12 mouse cellular contexts compared by ENCODE assay signal in genomic region chr14:31228234-31228633, GRCm38 (mm10). TPM values are rescaled to one million over a fixed set of nuclear protein-coding genes. Genes with fewer than 3 reads are reported as not detected.
DNase-seq lines count a peak whose midpoint lies in the region; TF ChIP-seq lines count a peak whose summit lies in the region.
"Had no signal": no experiment of that assay in that cellular context is flagged by ENCODE, and none has a peak within 500 bp of the region (broad histone marks: within the 10 kb centered on the region; RNA-seq: fewer than 3 reads in every experiment).

No protein-coding gene starts in this region.

- no peaks in the 10 kb centered on the region for H3K36me3 ChIP-seq in heart, adult 2 months (ENCODE audit: control insufficient read depth, insufficient read depth, low read length)
- H3K36me3 ChIP-seq: embryonic facial prominence, embryonic 15.5 days had no signal

- intact Hi-C loops in heart, adult 2 months (cut with DNase I), result no loop called here
- intact Hi-C loops in heart, postnatal 10 days (cut with DNase I), result no loop called here

- TF ChIP-seq POLR2A in heart, adult 2 months (IDR thresholded peaks at IDR 0.05; ENCODE audit: insufficient read depth, low read depth, low read length), result no peak
- peak; percentile 32; the same call in 1 of the 2 replicates for TF ChIP-seq POLR2A in lung, adult 2 months (IDR thresholded peaks at IDR 0.05; ENCODE audit: borderline replicate concordance, extremely low read depth, low read depth, low read length)

- peak; percentile 35 to 57 for DNase-seq in heart, adult 2 months
- no peak for DNase-seq in heart, postnatal 10 days
- peak; percentile 38 for DNase-seq in testis, postnatal 10 days (ENCODE audit: low spot score)
- DNase-seq in testis, postnatal 14 days (ENCODE audit: low spot score), result no peak
- DNase-seq in lung, adult 2 months, result no peak
- no peak for DNase-seq in layer of hippocampus, adult 18-20 months (ENCODE audit: low spot score in 2 of 2)
- DNase-seq in left cerebral cortex, adult 18-20 months (ENCODE audit: low spot score in 2 of 2), result no peak
- no peak for DNase-seq in left cerebral cortex, adult 11 months (ENCODE audit: low spot score)
- DNase-seq: cerebellum, adult 9-10 months; thymus, adult 2 months had no signal

- H3K4me3 ChIP-seq in heart, adult 2 months, result no peak overlapping the region
- no peak overlapping the region for H3K4me3 ChIP-seq in lung, adult 2 months (replicated peaks; ENCODE audit: extremely low read depth, low read depth, low read length)
- H3K4me3 ChIP-seq: embryonic facial prominence, embryonic 15.5 days had no signal

- peak overlapping the region; percentile 57 for H3K27ac ChIP-seq in heart, adult 2 months
- H3K27ac ChIP-seq: hindbrain, postnatal 0 days had no signal

- no peak for TF ChIP-seq CTCF in heart, adult 2 months (IDR thresholded peaks at IDR 0.05)
- no peak for TF ChIP-seq CTCF in lung, adult 2 months (IDR thresholded peaks at IDR 0.05; ENCODE audit: insufficient read depth, low read length)

- no peaks in the 10 kb centered on the region for H3K27me3 ChIP-seq in heart, adult 2 months (ENCODE audit: control insufficient read depth, insufficient read depth, low read length)
- H3K27me3 ChIP-seq: embryonic facial prominence, embryonic 15.5 days had no signal

- 37% methylated on average over 6 of the region's 6 CpGs for WGBS in heart, adult 2 months
- WGBS in lung, adult 2 months, result 37% methylated on average over 6 of the region's 6 CpGs

- H3K9ac ChIP-seq in heart, adult 2 months (ENCODE audit: low read depth, low read length), result no peak overlapping the region
- H3K9ac ChIP-seq: embryonic facial prominence, embryonic 15.5 days had no signal

- no peaks in the 10 kb centered on the region for H3K79me2 ChIP-seq in heart, adult 2 months (replicated peaks; ENCODE audit: control insufficient read depth, insufficient read depth, low read length)

- TF ChIP-seq EP300 in heart, adult 2 months (IDR thresholded peaks at IDR 0.05; ENCODE audit: insufficient read depth, low read depth, low read length), result 0 out of 2 replicates have a peak, but pooled peaks have one; percentile 28

- peaks cover 19% of the 10 kb centered on the region for H3K4me1 ChIP-seq in heart, adult 2 months (ENCODE audit: control insufficient read depth, insufficient read depth, low read length)
- H3K4me1 ChIP-seq in lung, adult 2 months (ENCODE audit: control insufficient read depth, insufficient read depth, low read length), result peaks cover 32% of the 10 kb centered on the region

RNA-seq across cellular contexts. Expression of gene Sema3g, which starts 10.6 kb away (rescaled TPM):
- total RNA-seq in heart, adult 2 months (2021), result 10 to 100 TPM; 15.0 to 15.1 TPM
- polyA plus RNA-seq in heart, adult 2 months (2012; rRNA removed), result 6.1 and 8.0 TPM in 2 replicates
- 10 to 100 TPM; 15.1 to 16.9 TPM for total RNA-seq in heart, postnatal 10 days (2021)
- polyA plus RNA-seq in lung, adult 2 months (2012; rRNA removed), result 95.9 and 109 TPM in 2 replicates
- total RNA-seq in layer of hippocampus, adult 18-20 months (2021), result 1 to 10 TPM; 5.2 to 5.7 TPM
- total RNA-seq in left cerebral cortex, adult 18-20 months (2021), result 1 to 10 TPM; 4.7 to 5.3 TPM

RNA-seq across cellular contexts. Expression of gene Nisch, which starts 11.5 kb away (rescaled TPM):
- total RNA-seq in heart, adult 2 months (2021), result 100 to 1,000 TPM; 123 to 129 TPM
- polyA plus RNA-seq in heart, adult 2 months (2012; rRNA removed), result 187 and 223 TPM in 2 replicates
- 100 to 1,000 TPM; 234 to 236 TPM for total RNA-seq in heart, postnatal 10 days (2021)
- 412 and 458 TPM in 2 replicates for polyA plus RNA-seq in lung, adult 2 months (2012; rRNA removed)
- 100 to 1,000 TPM; 434 to 437 TPM for total RNA-seq in layer of hippocampus, adult 18-20 months (2021)
- total RNA-seq in left cerebral cortex, adult 18-20 months (2021), result 100 to 1,000 TPM; 359 to 363 TPM

RNA-seq across cellular contexts. Expression of gene Tnnc1, which starts 20.1 kb away (rescaled TPM):
- 1,000 to 10,000 TPM; 5,084 to 5,508 TPM for total RNA-seq in heart, adult 2 months (2021)
- polyA plus RNA-seq in heart, adult 2 months (2012; rRNA removed), result 4,851 and 5,939 TPM in 2 replicates
- 1,000 to 10,000 TPM; 5,439 to 5,458 TPM for total RNA-seq in heart, postnatal 10 days (2021)
- 25.4 and 32.2 TPM in 2 replicates for polyA plus RNA-seq in lung, adult 2 months (2012; rRNA removed)
- total RNA-seq in layer of hippocampus, adult 18-20 months (2021), result 1 to 10 TPM; 2.0 to 3.5 TPM
- total RNA-seq in left cerebral cortex, adult 18-20 months (2021), result 10 to 100 TPM; 18.8 to 20.1 TPM

RNA-seq across cellular contexts. Expression of gene Phf7, which starts 22.9 kb away (rescaled TPM):
- 1 to 10 TPM; 2.9 to 3.6 TPM for total RNA-seq in heart, adult 2 months (2021)
- polyA plus RNA-seq in heart, adult 2 months (2012; rRNA removed), result 3.1 and 5.7 TPM in 2 replicates
- 1 to 10 TPM; 5.2 to 6.0 TPM for total RNA-seq in heart, postnatal 10 days (2021)
- 4.8 and 5.4 TPM in 2 replicates for polyA plus RNA-seq in lung, adult 2 months (2012; rRNA removed)
- total RNA-seq in layer of hippocampus, adult 18-20 months (2021), result 1 to 10 TPM; 3.7 to 3.8 TPM
- 1 to 10 TPM; 3.2 to 4.1 TPM for total RNA-seq in left cerebral cortex, adult 18-20 months (2021)

RNA-seq across cellular contexts. Expression of gene Bap1, which starts 23.0 kb away (rescaled TPM):
- 10 to 100 TPM; 39.6 to 49.1 TPM for total RNA-seq in heart, adult 2 months (2021)
- polyA plus RNA-seq in heart, adult 2 months (2012; rRNA removed), result 43.6 and 55.2 TPM in 2 replicates
- 10 to 100 TPM; 51.1 to 55.0 TPM for total RNA-seq in heart, postnatal 10 days (2021)
- 43.9 and 48.3 TPM in 2 replicates for polyA plus RNA-seq in lung, adult 2 months (2012; rRNA removed)
- 100 to 1,000 TPM; 137 to 140 TPM for total RNA-seq in layer of hippocampus, adult 18-20 months (2021)
- 100 to 1,000 TPM; 145 TPM for total RNA-seq in left cerebral cortex, adult 18-20 months (2021)

Comparison
In these comparisons a context has a peak if more than half of its experiments do, and no peak if none do; other contexts are left out.
1. DNase-seq: peak in heart, adult 2 months (2 of 2) and testis, postnatal 10 days (single experiment); none in heart, postnatal 10 days (0 of 2), testis, postnatal 14 days (single experiment), lung, adult 2 months (single experiment), layer of hippocampus, adult 18-20 months (0 of 2), left cerebral cortex, adult 18-20 months (0 of 2) and left cerebral cortex, adult 11 months (single experiment).
2. RNA of gene Tnnc1, which starts 20.1 kb away (total RNA-seq): 5,084 to 5,508 TPM in heart, adult 2 months and 5,439 to 5,458 TPM in heart, postnatal 10 days; 18.8 to 20.1 TPM in left cerebral cortex, adult 18-20 months and 2.0 to 3.5 TPM in layer of hippocampus, adult 18-20 months; every median in the first group is over 100 times any median in the second.